Mouse (Mus musculus) heart, embryonic 10.5 days (tissue): ENCODE results near the gene Katna1. TPM values are rescaled to one million over a fixed set of nuclear protein-coding genes. Genes with fewer than 3 reads are reported as not detected.

Source experiments
- DNase-seq: peaks from one replicate; pipeline ENCODE4 v3.0.0-alpha.2; 2017; ENCODE audit warnings: low spot score
- H3K27ac ChIP-seq: fragments of 300-500 bp; sonication (generic); 2 replicates; pipeline ENCODE4 v1.5.1; 2016; ENCODE audit warnings: mild to moderate bottlenecking
- H3K27me3 ChIP-seq: fragments of 300-500 bp; sonication (generic); 2 replicates; pipeline ENCODE4 v1.6.1; 2016; ENCODE audit warnings: mild to moderate bottlenecking; ENCODE audit not compliant: poor library complexity, insufficient read depth, severe bottlenecking
- H3K36me3 ChIP-seq: fragments of 300-500 bp; sonication (generic); 2 replicates; pipeline ENCODE4 v1.6.1; 2016; ENCODE audit warnings: mild to moderate bottlenecking, moderate library complexity
- H3K4me1 ChIP-seq: fragments of 300-500 bp; sonication (generic); 2 replicates; pipeline ENCODE4 v1.6.1; 2016; ENCODE audit warnings: mild to moderate bottlenecking
- H3K4me3 ChIP-seq: fragments of 300-500 bp; sonication (generic); 2 replicates; pipeline ENCODE4 v1.5.1; 2016; ENCODE audit warnings: mild to moderate bottlenecking, moderate library complexity
- H3K9me3 ChIP-seq: fragments of 300-500 bp; sonication (generic); 2 replicates; pipeline ENCODE4 v1.6.1; 2016; ENCODE audit warnings: mild to moderate bottlenecking, moderate library complexity
- WGBS: fragments of 180-500 bp; shearing (Covaris S2); methylation state at CpG from one replicate; pipeline ENCODE4 v1.1.7; 2016; 5-methylcytosine and 5-hydroxymethylcytosine counted together
- polyA plus RNA-seq: library from polyadenylated mRNA; unstranded; fragments of >200 nt; fragmentation: Nextera tagmentation; extraction: Ambion mirVana; gene quantifications from 2 replicates; pipeline ENCODE4 v1.2.1, GENCODE M21; 2016

Katna1 gene
- polyA plus RNA-seq, result 42.8 and 57.9 TPM in 2 replicates

DNA sequence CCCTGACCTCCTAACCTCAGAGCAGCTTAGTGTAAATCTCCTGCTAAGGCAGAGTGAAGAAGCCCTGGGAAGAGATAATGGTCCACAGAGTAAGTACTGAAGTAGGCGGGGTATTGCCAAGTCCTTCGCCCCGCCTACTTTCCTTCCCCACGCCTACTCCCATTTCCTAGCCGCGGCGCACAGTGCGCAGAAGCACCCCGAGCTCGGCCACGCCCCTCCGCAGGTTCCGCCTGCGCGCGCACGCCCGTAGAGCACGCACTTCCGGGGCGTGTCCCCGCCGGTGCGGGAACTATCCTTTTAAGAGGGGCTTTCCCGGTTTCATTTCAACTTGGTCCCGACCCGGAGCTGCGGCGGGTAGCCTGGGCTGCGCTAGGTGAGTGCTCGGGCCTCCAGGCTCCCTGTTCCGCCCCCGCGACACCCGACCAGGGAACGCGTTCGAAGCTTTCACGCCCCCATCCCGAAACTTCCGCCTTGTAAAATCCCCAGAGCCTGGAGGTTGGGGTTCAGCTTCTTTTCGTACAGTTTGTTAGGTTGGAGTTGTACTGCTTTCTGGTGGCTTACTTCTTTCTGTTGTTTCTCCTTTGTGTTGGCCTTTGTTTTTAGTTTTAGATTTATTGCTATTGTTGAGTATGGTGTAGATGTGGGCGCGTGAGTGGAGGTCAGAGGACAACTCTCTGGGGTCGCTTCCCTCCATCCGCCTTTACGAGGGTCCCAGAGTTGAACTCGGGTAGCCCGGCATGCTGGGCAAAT lies at the start of gene Katna1:
Katna1 (plus strand) TSS at position 250 of the 750 bp plus-strand sequence.
- Histone ChIP-seq H3K4me3 (peak within 1 kb of the TSS; percentile 93), H3K9me3 (no peaks in the 10 kb centered on the region), H3K27ac (peak within 1 kb of the TSS; percentile 92), H3K36me3 (no peaks in the 10 kb centered on the region), H3K27me3 (no peaks in the 10 kb centered on the region), H3K4me1 (0 out of 2 replicates have a peak, but pooled peaks cover 7% of the 10 kb centered on the region)
- under 1% methylated on average over 49 of the region's 49 CpGs for WGBS
- DNase-seq, result peak; percentile 98

DNA sequence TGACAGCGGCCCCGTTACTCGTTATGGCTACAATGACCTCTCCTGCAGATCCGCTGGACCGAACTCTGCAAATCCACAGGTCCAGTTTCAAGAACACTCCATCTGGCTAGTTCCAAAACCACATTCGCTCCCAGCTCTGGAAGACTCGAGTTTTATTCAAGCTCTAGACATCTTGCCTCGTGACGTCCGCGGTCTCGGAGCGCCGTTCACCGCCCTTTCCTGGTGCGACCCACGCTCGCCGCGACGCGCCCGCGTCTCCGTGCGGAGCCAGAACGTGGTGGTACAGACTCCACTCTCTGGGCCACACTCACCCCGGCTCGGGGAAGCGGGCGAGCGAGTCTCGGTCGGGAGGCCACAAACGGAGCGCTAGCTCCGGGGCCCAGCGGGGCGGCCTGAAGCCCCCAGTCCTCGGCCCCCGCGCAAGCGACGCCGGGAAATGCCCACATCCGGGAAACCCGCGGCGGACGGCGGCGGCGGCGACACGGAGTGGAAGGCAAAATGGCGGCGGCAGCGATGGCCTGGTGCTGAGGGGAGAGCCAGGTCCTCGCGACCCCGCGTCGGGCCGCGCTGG lies 45.0 kb upstream of the Katna1 start, which contains the start of the genes Pcmt1 and Lats1:
Pcmt1 (minus strand) TSS at position 406 of the 571 bp plus-strand sequence.
Lats1 (plus strand) TSS at position 484 of the 571 bp plus-strand sequence.
- Histone ChIP-seq H3K27ac (peak within 1 kb of the TSS; percentile 98), H3K4me3 (peak within 1 kb of the TSS; percentile 90), H3K36me3 (peaks cover 37% of the 10 kb centered on the region), H3K4me1 (peaks cover 25% of the 10 kb centered on the region), H3K27me3 (no peaks in the 10 kb centered on the region), H3K9me3 (no peaks in the 10 kb centered on the region)
- under 1% methylated on average over 65 of the region's 65 CpGs for WGBS
- peak; percentile 94 for DNase-seq

DNA sequence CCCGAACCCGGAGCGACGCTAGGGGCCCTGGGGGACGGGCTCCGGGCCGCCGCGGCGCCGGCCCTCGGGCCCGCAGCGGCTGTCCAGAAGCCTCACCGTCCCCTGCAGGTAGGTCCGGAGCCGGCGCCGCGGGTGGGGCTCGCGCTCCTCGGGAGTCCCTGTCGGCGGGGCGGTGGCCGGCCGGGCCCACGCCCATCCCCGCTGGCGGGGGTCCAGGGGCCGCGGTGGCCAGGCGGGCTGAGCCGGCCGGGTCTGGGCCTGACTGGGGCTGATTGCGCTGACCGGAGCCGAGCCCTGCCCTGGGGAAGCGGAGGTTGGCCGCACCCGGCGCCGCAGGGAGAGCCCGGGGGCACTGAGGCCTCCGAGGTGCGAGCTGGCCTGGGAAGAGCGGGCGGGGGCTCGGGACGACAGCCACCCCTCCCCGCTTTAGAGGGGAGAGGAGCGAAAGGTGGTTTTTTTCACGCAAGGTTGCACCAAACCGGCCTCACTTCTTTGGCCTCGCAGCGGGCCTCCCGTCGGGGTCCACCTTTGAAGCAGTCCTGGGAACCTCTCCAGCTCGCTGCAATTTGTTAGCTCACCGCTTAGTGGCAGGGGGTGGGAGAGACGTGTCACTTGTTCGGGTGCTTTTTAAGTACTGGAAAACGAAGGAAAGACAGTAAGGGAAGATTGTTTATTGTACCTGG lies 44.3 kb upstream of the Katna1 start:
- WGBS, result under 1% methylated on average over 64 of the region's 64 CpGs
- H3K4me3 ChIP-seq, result peak overlapping the region; percentile 90

DNA sequence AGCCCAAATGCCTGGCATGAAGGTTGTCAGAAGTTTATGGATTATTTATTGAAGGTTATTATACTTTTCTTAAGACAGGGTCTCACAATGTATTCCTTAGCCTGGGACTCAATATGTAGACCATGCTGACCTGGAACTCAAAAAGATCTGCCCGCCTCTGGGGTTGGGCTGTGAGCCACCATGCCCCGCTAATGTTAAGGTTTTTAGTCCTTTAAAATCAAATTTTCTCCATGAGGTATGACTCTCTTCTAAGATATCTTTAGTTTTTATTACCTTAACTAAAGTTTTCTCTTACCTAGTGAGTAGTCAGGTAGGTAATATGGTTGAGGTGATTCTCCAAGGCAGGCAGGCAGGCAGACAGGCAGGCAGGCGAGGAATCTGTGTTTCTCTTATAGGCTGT lies 43.6 kb upstream of the Katna1 start:
- no peak overlapping the region; the same call in 1 of the 2 replicates for H3K27ac ChIP-seq
- H3K4me3 ChIP-seq, result peak overlapping the region; percentile 90
- peaks cover 26% of the 10 kb centered on the region for H3K36me3 ChIP-seq
- H3K4me1 ChIP-seq, result peaks cover 25% of the 10 kb centered on the region
- WGBS, result 60% methylated on average over 3 of the region's 3 CpGs
- H3K9me3 ChIP-seq, result no peaks in the 10 kb centered on the region
- no peaks in the 10 kb centered on the region for H3K27me3 ChIP-seq
- peak; percentile 6 for DNase-seq

More for the DNA sequence above, 44.3 kb upstream of the Katna1 start:
- H3K4me1 ChIP-seq, result peaks cover 25% of the 10 kb centered on the region
- peaks cover 30% of the 10 kb centered on the region for H3K36me3 ChIP-seq
- H3K27me3 ChIP-seq, result no peaks in the 10 kb centered on the region
- H3K9me3 ChIP-seq, result no peaks in the 10 kb centered on the region
- peak overlapping the region; percentile 98 for H3K27ac ChIP-seq
- DNase-seq, result peak; percentile 89

DNA sequence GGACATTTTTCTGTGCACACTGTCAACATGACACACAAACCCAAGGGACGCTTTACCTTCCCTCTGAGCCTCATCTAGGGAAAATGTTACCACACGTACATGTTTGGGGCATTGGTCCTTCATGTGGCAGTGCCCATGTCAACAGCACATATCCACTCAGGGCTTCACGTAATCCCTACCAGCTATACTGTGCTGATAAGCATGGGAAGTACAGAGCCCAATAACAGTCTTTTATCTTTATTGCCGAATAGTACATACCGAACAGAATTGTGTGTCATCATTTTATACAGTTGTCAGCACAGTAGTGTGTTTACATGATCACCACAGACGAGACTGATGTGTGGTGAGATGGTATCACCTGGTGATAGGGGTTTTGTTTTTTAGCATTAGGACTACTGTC lies 38.9 kb upstream of the Katna1 start:
- no peak overlapping the region for H3K4me3 ChIP-seq
- H3K9me3 ChIP-seq, result no peaks in the 10 kb centered on the region
- WGBS, result 81% methylated on average over 6 of the region's 6 CpGs
- peaks cover 14% of the 10 kb centered on the region for H3K36me3 ChIP-seq
- H3K4me1 ChIP-seq, result peaks cover 10% of the 10 kb centered on the region
- no peak overlapping the region for H3K27ac ChIP-seq
- no peaks in the 10 kb centered on the region for H3K27me3 ChIP-seq
- DNase-seq, result peak; percentile 63

DNA sequence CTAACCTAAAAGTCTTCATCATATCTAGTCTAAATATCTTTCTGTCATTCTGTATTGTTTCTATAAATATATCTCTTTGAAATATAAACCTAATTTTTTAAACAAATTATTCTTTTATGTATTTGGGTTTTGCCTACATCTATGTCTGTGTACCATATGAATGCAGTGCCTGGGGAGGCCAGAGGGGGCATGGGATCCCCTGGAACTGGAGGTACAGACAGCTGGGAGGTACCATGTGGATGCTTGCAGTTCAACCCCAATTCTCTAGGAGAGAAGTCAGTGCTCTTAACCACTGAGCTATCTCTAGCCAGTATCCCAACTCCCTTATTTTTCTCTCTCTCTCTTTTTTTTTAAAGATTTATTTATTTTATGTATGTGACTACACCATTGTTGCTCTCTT lies 30.5 kb upstream of the Katna1 start:
- Histone ChIP-seq H3K27ac (no peak overlapping the region), H3K27me3 (no peaks in the 10 kb centered on the region), H3K4me1 (no peaks in the 10 kb centered on the region), H3K36me3 (peaks cover 89% of the 10 kb centered on the region), H3K4me3 (no peak overlapping the region), H3K9me3 (no peaks in the 10 kb centered on the region)
- no peak for DNase-seq

DNA sequence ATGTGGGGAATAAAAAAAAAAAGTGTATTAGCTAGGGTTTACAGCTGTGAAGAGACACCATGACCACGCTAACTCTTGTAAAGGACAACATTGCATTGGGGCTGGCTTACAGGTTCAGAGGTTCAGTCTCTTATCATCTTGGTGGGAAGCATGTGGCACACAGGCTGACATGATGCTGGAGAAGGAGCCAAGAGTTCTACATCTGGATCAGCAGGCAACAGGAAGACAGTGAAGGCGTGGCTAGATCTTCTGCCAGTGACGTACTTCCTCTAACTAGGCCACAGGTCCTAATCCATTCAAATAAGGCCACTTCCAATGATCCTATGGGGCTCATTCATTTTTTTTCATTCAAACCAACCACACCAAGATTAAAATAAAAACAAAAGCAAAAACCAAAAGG lies 25.7 kb upstream of the Katna1 start:
- Histone ChIP-seq H3K36me3 (peaks cover 95% of the 10 kb centered on the region), H3K27me3 (no peaks in the 10 kb centered on the region), H3K9me3 (no peaks in the 10 kb centered on the region), H3K4me3 (no peak overlapping the region), H3K27ac (no peak overlapping the region), H3K4me1 (no peaks in the 10 kb centered on the region)
- no peak for DNase-seq
- 92% methylated on average over 3 of the region's 3 CpGs for WGBS

DNA sequence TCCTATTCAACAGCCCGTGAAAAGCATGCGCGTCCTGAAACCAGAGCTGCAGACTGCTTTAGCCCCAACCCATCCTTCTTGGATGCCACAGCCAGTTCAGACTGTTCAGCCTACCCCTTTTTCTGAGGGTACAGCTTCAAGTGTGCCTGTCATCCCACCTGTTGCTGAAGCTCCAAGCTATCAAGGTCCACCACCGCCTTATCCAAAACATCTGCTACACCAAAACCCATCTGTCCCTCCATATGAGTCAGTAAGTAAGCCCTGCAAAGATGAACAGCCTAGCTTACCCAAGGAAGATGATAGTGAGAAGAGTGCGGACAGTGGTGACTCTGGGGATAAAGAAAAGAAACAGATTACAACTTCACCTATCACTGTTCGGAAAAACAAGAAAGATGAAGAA lies 23.2 kb upstream of the Katna1 start:
- Histone ChIP-seq H3K4me1 (no peaks in the 10 kb centered on the region), H3K27me3 (no peaks in the 10 kb centered on the region), H3K27ac (no peak overlapping the region), H3K36me3 (peaks cover 94% of the 10 kb centered on the region), H3K4me3 (no peak overlapping the region), H3K9me3 (no peaks in the 10 kb centered on the region)
- 95% methylated on average over 6 of the region's 6 CpGs for WGBS
- DNase-seq, result no peak

DNA sequence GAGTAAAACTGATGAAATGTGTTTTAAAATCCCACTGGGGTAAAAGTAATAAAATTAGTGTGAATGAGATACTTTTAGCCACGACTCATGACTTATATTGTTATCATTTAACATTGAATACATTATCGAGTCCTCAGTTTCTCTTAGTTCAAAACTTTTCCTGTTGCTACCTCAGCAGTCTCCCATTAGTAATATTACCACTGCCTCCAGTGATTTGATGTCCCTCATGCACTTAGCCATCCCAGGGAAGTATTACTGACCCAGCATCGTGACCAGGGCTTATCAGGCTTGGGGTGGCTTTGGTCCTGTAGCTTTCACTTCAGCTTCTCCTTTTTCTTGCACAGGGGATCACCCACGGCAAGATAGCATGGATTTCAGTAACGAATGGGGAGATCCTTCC lies 15.7 kb upstream of the Katna1 start:
- DNase-seq, result no peak
- WGBS, result 89% methylated on average over 5 of the region's 5 CpGs
- H3K4me3 ChIP-seq, result no peak overlapping the region
- H3K4me1 ChIP-seq, result no peaks in the 10 kb centered on the region
- no peak overlapping the region for H3K27ac ChIP-seq
- H3K27me3 ChIP-seq, result no peaks in the 10 kb centered on the region
- peaks cover 81% of the 10 kb centered on the region for H3K36me3 ChIP-seq
- H3K9me3 ChIP-seq, result no peaks in the 10 kb centered on the region

DNA sequence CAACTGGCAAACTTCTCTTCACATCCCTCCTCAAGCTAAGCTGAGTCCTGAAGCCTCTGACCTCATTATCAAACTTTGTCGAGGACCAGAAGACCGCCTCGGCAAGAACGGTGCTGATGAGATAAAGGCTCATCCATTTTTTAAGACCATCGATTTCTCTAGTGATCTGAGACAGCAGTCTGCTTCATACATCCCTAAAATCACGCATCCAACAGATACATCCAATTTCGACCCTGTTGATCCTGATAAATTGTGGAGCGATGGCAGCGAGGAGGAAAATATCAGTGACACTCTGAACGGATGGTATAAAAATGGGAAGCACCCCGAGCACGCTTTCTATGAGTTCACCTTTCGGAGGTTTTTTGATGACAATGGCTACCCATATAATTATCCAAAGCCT lies 13.3 kb upstream of the Katna1 start:
- Histone ChIP-seq H3K27me3 (no peaks in the 10 kb centered on the region), H3K9me3 (no peaks in the 10 kb centered on the region), H3K4me3 (no peak overlapping the region), H3K4me1 (no peaks in the 10 kb centered on the region), H3K36me3 (peaks cover 69% of the 10 kb centered on the region), H3K27ac (no peak overlapping the region)
- DNase-seq, result no peak
- WGBS, result 88% methylated on average over 13 of the region's 13 CpGs

DNA sequence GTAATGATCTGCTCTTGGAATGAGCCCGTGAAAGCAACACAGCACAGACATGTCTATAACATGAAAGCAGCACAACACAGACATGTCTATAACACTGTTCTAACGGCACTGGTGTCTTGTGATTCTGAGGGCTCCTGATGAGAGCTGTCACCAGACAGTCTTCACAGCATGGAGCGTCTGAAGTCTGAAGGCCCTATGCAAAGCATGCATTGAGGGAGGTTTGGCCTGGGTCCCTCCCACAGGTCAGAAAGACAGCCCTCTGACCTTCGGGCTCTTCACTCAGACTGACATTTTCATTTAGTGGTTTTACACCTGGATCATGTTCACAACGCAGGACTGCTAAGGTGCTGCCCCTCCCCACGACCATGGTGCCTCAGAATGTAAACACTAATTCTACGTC lies 10.7 kb upstream of the Katna1 start:
- WGBS, result 80% methylated on average over 7 of the region's 7 CpGs
- peaks cover 47% of the 10 kb centered on the region for H3K36me3 ChIP-seq
- H3K4me3 ChIP-seq, result no peak overlapping the region
- no peaks in the 10 kb centered on the region for H3K9me3 ChIP-seq
- no peak for DNase-seq
- H3K4me1 ChIP-seq, result no peaks in the 10 kb centered on the region
- no peak overlapping the region for H3K27ac ChIP-seq
- no peaks in the 10 kb centered on the region for H3K27me3 ChIP-seq

DNA sequence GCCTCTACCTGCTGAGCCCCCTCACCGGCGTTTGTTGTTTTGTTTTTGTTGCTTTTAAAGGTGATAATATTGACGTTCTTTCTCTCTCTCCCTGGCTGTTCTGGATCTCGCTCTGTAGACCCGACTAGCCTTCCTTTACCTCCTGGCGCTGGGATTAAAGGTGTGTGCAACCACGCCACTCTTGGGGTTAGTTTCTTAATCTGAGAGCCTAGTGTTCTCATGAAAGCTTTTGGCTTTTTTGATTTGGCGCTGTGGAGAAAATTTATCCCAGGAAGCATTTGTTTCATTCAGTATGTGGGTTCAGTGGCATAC lies 657 bp downstream of the Katna1 start:
- WGBS, result 0% methylated on average over 8 of the region's 8 CpGs
- no peak for DNase-seq
- H3K4me3 ChIP-seq, result peak overlapping the region; percentile 93

DNA sequence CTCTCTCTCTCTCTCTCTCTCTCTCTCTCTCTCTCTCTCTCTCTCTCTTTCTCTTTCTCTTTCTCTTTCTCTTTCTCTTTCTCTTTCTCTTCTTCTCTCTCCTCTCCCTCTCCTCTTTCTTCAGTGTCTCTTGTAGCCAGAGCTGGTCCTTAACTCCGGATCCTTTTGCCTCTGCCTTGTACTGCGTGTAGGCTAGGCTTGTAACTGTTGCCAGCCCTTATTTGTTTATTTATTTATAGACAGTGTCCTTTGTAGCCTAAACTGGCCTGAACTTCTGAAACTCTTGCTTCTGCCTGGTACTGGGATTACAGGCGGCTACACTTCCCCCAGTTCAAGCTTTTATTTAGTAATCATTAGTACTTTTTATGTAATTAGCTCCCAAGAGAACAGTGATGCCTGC lies 1.2 kb downstream of the Katna1 start:
- Histone ChIP-seq H3K4me1 (peaks cover 11% of the 10 kb centered on the region; the same call in 1 of the 2 replicates), H3K27ac (no peak overlapping the region), H3K4me3 (peak overlapping the region; percentile 93), H3K9me3 (no peaks in the 10 kb centered on the region), H3K27me3 (no peaks in the 10 kb centered on the region), H3K36me3 (no peaks in the 10 kb centered on the region)
- no peak for DNase-seq
- WGBS, result 24% methylated on average over 3 of the region's 3 CpGs

More for the DNA sequence above, 657 bp downstream of the Katna1 start:
- Histone ChIP-seq H3K27ac (peak overlapping the region; percentile 92), H3K27me3 (no peaks in the 10 kb centered on the region), H3K36me3 (no peaks in the 10 kb centered on the region), H3K4me1 (peaks cover 7% of the 10 kb centered on the region; the same call in 1 of the 2 replicates), H3K9me3 (no peaks in the 10 kb centered on the region)
